Mouse (Mus musculus): ENCODE measurements around the gene Gpx4. TPM values are rescaled to one million over a fixed set of nuclear protein-coding genes. Genes with fewer than 3 reads are reported as not detected.
A peak's percentile ranks its signal among the peaks of the same experiment; 100 is the strongest.

Gene Gpx4
- 376 and 484 TPM in 2 replicates for polyA plus RNA-seq (2012; rRNA removed)

GRCm38 (mm10) chr10:80047041-80047565, at the start of gene Gpx4:
TSS of gene Gpx4 (plus strand) at chr10:80047166.
- DNase-seq (ENCODE audit: low read depth): no peak
- no peak for TF ChIP-seq POLR2A (IDR thresholded peaks at IDR 0.05; ENCODE audit: borderline replicate concordance, extremely low read depth, insufficient read depth, insufficient read length, poor library complexity, severe bottlenecking)
- no peak for TF ChIP-seq CTCF (IDR thresholded peaks at IDR 0.05; ENCODE audit: borderline replicate concordance, extremely low read depth, insufficient read depth, insufficient read length)

- TF ChIP-seq CTCF (IDR thresholded peaks at IDR 0.05; ENCODE audit: borderline replicate concordance, extremely low read depth, insufficient read depth, insufficient read length) (no peak), POLR2A (IDR thresholded peaks at IDR 0.05; ENCODE audit: borderline replicate concordance, extremely low read depth, insufficient read depth, insufficient read length, poor library complexity, severe bottlenecking) (no peak)
- DNase-seq (ENCODE audit: low read depth): peak; percentile 86
These were observed 49.1 kb upstream of the Gpx4 start for GRCm38 (mm10) chr10:79997819-79998218.

DNA sequence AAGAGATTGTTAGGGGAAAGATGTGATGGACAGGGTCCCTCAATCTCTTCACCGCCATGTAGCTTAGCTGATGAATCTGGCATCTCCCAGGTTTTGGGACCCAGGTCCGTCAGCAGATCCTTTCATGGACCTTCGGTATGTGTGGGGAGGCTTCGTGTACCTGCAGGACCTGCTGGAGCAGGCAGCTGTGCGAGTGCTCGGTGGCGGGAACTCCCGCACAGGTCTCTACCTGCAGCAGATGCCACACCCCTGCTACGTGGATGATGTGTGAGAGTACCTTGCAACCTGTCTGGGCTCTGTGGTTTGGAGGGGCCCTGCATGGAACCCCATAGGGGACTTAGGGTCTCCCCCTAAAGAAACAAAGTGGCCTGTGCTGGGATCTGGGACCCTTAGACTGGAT, 45.0 kb upstream of the Gpx4 start:
- no peak for DNase-seq (ENCODE audit: low read depth)
- no peak for TF ChIP-seq POLR2A (IDR thresholded peaks at IDR 0.05; ENCODE audit: borderline replicate concordance, extremely low read depth, insufficient read depth, insufficient read length, poor library complexity, severe bottlenecking)
- no peak for TF ChIP-seq CTCF (IDR thresholded peaks at IDR 0.05; ENCODE audit: borderline replicate concordance, extremely low read depth, insufficient read depth, insufficient read length)

DNA sequence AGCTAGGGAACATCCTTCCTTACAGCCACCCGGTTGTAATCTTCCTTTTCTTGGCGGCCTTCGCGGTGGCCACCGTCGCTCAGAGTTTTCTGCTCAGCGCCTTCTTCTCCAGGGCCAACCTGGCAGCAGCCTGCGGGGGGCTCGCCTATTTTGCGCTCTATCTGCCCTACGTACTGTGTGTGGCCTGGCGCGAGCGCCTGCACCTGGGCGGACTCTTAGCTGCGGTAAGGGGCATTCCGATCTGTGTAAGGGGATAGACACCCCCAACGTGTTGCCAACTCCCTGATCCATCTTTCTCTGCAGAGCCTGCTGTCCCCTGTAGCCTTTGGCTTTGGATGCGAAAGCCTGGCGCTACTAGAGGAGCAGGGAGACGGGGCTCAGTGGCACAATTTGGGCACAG, 44.1 kb upstream of the Gpx4 start:
- DNase-seq (ENCODE audit: low read depth): no peak
- TF ChIP-seq CTCF (IDR thresholded peaks at IDR 0.05; ENCODE audit: borderline replicate concordance, extremely low read depth, insufficient read depth, insufficient read length) (no peak), POLR2A (IDR thresholded peaks at IDR 0.05; ENCODE audit: borderline replicate concordance, extremely low read depth, insufficient read depth, insufficient read length, poor library complexity, severe bottlenecking) (no peak)

DNA sequence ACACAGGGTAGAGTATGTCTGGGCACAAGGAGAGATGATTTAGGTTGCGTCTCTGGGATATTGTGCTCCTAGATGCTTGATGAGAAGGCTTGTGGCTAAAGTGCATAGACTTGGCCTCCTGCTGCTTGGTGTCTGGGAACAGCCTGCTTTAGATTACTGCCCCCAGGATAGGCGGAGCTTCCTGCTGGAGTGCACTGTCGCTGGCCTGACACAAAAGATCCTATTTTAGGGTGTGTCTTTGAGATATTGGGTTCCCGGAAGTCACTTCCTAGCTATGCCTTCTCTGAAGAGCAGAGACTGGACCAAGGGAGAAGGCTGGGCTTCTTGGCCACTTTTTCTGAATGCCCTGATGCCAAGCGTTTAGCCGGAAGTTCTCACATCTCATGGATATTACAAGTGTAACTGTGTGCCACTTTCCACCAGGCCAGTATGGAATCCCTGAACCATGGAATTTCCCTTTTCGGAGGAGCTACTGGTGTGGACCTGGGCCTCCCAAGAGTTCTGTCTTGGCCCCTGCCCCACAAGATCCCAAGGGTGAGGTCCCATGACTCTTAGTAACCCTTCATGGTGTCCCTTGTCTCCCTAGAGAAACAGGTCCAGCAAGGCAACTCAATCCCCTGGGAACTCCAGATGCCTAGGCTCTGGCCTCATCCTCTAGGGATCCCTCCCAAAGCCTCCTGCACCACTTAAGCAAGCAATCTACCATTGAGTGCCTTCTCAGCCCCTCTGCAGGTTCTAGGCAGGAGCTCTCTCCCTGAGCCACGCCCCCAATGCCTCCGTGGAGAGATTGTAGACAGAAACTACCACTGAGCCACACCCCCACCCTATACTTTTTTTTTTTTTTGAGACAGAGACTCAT, 43.4 kb upstream of the Gpx4 start:
- TF ChIP-seq POLR2A (IDR thresholded peaks at IDR 0.05; ENCODE audit: borderline replicate concordance, extremely low read depth, insufficient read depth, insufficient read length, poor library complexity, severe bottlenecking) (no peak), CTCF (IDR thresholded peaks at IDR 0.05; ENCODE audit: borderline replicate concordance, extremely low read depth, insufficient read depth, insufficient read length) (no peak)
- DNase-seq (ENCODE audit: low read depth): no peak

DNA sequence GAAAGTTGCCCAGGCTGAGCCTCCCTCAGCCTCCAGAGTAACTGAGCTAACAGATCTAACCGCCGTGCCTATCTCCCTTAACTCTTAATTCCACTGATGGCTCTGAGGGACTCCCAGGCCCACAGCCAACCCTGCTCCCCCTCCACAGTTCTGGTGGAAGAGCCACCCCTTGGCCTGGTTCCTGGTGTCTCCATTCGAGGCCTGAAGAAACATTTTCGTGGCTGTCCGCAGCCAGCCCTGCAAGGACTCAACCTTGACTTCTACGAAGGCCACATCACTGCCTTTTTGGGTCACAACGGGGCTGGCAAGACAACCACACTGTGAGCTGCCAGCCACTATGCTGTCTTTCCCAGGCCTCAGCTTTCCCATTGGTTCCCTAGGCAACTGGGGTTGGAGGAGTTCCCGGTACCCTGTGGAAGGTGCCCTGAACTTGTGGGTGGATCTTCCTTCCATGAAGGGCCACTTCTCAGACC, 42.7 kb upstream of the Gpx4 start:
- DNase-seq (ENCODE audit: low read depth): no peak
- TF ChIP-seq POLR2A (IDR thresholded peaks at IDR 0.05; ENCODE audit: borderline replicate concordance, extremely low read depth, insufficient read depth, insufficient read length, poor library complexity, severe bottlenecking): no peak
- TF ChIP-seq CTCF (IDR thresholded peaks at IDR 0.05; ENCODE audit: borderline replicate concordance, extremely low read depth, insufficient read depth, insufficient read length): no peak

DNA sequence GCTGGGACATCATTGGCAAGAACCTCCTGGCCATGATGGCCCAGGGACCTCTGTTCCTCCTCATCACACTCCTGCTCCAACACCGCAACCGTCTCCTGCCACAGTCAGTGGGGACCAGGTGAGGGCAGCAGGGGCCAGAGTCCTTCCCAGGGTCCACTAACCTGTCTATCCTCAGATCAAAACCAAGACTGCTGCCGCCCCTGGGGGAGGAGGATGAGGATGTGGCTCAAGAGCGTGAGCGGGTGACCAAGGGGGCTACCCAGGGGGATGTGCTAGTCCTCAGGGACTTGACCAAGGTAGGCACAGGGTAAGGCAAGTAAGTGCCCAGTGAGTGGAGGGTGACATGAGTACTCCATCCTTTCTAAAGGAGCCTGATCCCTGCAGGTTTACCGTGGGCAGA, 35.2 kb upstream of the Gpx4 start:
- no peak for TF ChIP-seq CTCF (IDR thresholded peaks at IDR 0.05; ENCODE audit: borderline replicate concordance, extremely low read depth, insufficient read depth, insufficient read length)
- TF ChIP-seq POLR2A (IDR thresholded peaks at IDR 0.05; ENCODE audit: borderline replicate concordance, extremely low read depth, insufficient read depth, insufficient read length, poor library complexity, severe bottlenecking): no peak
- no peak for DNase-seq (ENCODE audit: low read depth)

GRCm38 (mm10) chr10:80013609-80014008, 33.4 kb upstream of the Gpx4 start:
- no peak for TF ChIP-seq POLR2A (IDR thresholded peaks at IDR 0.05; ENCODE audit: borderline replicate concordance, extremely low read depth, insufficient read depth, insufficient read length, poor library complexity, severe bottlenecking)
- no peak for TF ChIP-seq CTCF (IDR thresholded peaks at IDR 0.05; ENCODE audit: borderline replicate concordance, extremely low read depth, insufficient read depth, insufficient read length)
- no peak for DNase-seq (ENCODE audit: low read depth)

GRCm38 (mm10) chr10:80014484-80015290, 32.3 kb upstream of the Gpx4 start:
- TF ChIP-seq POLR2A (IDR thresholded peaks at IDR 0.05; ENCODE audit: borderline replicate concordance, extremely low read depth, insufficient read depth, insufficient read length, poor library complexity, severe bottlenecking) (no peak), CTCF (IDR thresholded peaks at IDR 0.05; ENCODE audit: borderline replicate concordance, extremely low read depth, insufficient read depth, insufficient read length) (no peak)
- no peak for DNase-seq (ENCODE audit: low read depth)

DNA sequence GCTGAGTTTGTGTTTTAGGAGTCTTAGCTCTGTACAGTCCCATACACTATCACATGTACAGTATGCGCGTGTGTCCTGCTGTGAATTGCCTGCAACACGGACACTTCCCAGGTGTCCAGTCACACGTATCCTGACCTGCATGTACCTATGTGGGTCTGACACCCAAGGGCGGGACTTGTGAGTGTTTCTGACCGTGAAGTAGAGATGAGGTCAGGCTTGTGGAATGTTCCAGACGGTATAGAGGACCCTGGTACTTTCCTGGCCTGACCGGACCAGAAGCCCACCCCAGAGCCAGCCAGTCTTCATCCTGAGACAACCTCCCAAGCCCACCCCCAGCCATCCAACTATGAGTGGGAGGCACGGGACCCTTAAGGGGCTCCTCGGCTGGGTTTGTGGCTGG, 31.4 kb upstream of the Gpx4 start:
- DNase-seq (ENCODE audit: low read depth): no peak
- no peak for TF ChIP-seq POLR2A (IDR thresholded peaks at IDR 0.05; ENCODE audit: borderline replicate concordance, extremely low read depth, insufficient read depth, insufficient read length, poor library complexity, severe bottlenecking)
- TF ChIP-seq CTCF (IDR thresholded peaks at IDR 0.05; ENCODE audit: borderline replicate concordance, extremely low read depth, insufficient read depth, insufficient read length): no peak

- no peak for DNase-seq (ENCODE audit: low read depth)
- no peak for TF ChIP-seq CTCF (IDR thresholded peaks at IDR 0.05; ENCODE audit: borderline replicate concordance, extremely low read depth, insufficient read depth, insufficient read length)
- TF ChIP-seq POLR2A (IDR thresholded peaks at IDR 0.05; ENCODE audit: borderline replicate concordance, extremely low read depth, insufficient read depth, insufficient read length, poor library complexity, severe bottlenecking): no peak
These were observed 30.5 kb upstream of the Gpx4 start, which contains the start of gene Arhgap45 for GRCm38 (mm10) chr10:80016511-80016910. TSS of gene Arhgap45 (plus strand) at chr10:80016653.

Measured in brain, embryonic 14.5 days (tissue).